Mouse (Mus musculus) kidney, postnatal 4 days (tissue): ENCODE data around the gene H1fx.
A peak's percentile ranks its signal among the peaks of the same experiment; 100 is the strongest.
"Not testable (repeated sequence)": the region's sequence is repeated elsewhere in the genome, so short reads cannot be mapped to it uniquely, and the experiment has no call there.

Source experiments
- DNase-seq, 2 experiments: peaks; one replicate each; pipeline ENCODE4 v3.0.0; 2021; ENCODE audit warnings: mixed read lengths in 2 of 2

The H1fx gene

GRCm38 (mm10) chr6:87981547-87982256, at the start of gene H1fx:
Gene H1fx (minus strand): TSS chr6:87981637.
- peak; percentile 91 to 92 for DNase-seq

- DNase-seq: no peak
These were observed 49.0 kb upstream of the H1fx start for GRCm38 (mm10) chr6:88030432-88030831.

DNA sequence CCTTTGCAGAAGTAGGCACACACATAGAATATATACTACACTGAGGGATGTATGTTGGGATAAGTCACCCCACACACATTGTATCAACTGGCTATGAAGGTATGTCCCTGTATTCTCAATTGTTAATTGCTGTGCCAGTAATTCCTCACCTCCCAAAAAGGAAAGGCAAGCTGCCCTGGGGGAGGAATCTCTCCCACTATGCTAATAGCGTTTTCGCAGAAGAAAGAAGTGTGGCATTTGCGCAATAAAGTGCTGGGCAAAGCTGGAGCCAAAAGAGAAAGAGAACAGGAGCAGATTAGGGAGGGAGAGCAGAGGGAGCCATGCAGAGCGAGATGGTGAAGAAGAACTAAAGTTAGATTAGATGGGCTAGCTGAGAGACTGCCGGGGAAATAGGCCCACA, 46.0 kb upstream of the H1fx start:
- no peak for DNase-seq

DNA sequence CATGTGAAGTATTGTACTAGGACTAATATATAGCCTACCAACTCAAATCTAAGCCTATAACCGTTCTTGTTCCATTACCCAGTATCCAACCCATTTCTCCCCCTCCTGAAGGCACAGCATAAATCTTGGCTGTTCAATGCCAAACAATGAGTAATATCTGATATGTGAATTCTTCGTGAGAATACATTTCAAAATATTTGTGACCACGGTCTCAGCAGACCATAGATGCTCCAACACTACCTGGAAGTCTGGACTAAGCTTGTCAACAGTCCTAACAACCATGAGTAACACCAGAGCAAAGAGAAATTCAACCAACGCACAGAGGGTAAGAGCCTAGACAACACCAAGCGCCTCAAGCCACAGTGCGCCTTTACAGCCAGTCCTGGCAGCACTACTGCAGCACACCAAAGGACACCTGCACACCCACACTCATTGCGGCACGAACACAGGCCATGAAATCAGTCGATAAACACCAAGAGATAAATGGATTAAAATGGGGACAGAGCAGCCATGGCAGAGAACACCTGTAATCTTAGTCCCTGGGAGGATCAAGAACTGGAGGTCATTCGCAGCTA, 42.0 kb upstream of the H1fx start:
- no peak for DNase-seq

GRCm38 (mm10) chr6:88019154-88019553, 37.7 kb upstream of the H1fx start:
- no peak for DNase-seq

DNA sequence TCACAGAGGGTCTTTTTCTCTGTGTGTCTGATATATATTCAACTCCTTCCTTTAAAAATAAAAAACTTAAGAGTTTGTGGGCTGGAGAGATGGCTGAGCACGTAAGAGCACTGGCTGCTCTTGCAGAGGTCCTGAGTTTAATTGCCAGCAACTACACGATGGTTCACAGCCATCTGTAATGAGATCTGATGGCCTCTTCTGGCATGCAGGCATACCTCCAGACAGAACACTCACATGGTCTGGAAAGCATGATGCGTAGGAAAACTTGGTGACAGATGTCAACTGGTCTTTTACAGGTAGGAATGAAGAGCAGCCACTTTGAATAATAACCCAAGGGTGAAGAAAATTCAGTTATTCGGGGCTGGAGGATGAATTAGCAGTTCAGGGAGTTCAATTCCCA, 36.4 kb upstream of the H1fx start:
- no peak for DNase-seq

DNA sequence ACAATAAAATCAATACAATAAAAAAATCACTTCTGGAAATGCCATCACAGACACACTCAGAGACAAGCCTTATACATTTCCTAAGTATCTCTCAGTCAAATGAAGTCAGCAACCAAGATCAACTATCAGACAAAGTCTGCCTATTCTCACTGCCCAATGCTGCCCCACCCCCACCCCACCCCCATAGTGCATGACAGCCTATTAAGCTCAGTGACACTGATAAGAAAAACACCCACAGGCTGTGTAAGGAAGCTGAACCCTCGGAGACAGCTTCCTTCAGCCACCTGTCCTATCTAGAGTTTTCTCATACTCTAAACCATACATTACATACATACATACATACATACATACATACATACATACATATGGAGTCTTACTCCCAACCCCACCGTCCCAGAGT, 34.4 kb upstream of the H1fx start:
- DNase-seq: no peak

DNA sequence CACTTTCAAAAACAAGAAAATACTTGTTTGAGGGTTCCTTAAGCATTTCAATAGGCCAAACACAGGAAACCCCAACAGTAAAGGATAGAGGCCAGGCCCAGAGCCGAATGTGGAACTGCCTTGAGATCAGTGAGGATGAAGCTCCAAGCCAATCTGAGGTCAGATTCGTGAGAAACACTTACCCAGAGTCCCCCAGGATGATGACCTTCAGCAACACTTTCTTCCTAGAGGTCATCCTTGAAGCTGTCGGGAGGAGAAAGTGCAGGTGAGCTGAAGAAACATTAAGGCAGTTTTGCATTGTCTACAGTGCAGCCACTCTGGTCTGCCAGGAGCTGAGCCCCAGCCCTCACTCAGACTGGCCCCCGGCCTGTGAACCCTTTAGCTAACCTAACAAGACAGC, 32.0 kb upstream of the H1fx start:
- DNase-seq: no peak

GRCm38 (mm10) chr6:88012601-88013000, 31.2 kb upstream of the H1fx start:
- no peak for DNase-seq

GRCm38 (mm10) chr6:88011106-88011505, 29.7 kb upstream of the H1fx start:
- peak; percentile 55 to 57 for DNase-seq

- DNase-seq: no peak
These were observed 27.8 kb upstream of the H1fx start for GRCm38 (mm10) chr6:88009209-88009608.

GRCm38 (mm10) chr6:88004773-88005172, 23.3 kb upstream of the H1fx start:
- DNase-seq: not testable (repeated sequence)

DNA sequence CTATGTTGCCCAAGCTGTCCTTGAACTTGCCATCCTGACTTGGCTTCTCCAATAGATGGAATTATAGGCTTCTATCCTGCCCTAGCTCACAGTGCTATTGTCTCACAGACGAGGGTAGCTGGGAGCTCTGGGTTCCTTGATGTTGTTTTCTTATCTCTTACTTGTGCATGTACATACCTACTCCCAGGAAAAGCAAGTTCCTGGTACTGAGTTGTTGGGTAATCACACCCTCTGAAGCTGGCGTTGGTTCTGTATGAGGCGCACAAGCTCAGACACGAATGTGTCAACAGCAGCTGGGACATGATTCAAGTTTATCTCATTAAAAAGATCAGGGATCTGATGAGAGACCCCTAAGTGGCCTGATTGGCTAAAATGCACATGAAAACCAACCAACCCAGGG, 22.0 kb upstream of the H1fx start:
- no peak for DNase-seq

DNA sequence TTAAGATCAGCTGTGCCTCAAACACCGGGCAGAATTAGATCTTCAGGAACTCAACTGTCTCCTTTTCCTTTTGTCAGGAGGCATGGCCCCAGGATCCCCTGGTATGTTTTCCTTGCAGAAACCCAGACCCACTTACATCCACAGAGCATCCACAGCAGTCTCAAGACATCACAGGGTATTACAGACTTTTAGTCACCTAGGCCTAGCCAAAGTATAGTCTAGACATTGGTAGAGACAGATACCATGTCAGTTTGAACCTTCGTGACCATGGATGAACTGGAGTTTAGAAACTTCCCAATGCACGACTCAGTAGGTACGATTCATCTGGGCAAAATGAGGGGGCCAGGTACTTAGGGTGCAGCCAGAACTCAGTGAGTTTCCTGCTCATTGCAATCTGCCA, 16.9 kb upstream of the H1fx start:
- DNase-seq: no peak

DNA sequence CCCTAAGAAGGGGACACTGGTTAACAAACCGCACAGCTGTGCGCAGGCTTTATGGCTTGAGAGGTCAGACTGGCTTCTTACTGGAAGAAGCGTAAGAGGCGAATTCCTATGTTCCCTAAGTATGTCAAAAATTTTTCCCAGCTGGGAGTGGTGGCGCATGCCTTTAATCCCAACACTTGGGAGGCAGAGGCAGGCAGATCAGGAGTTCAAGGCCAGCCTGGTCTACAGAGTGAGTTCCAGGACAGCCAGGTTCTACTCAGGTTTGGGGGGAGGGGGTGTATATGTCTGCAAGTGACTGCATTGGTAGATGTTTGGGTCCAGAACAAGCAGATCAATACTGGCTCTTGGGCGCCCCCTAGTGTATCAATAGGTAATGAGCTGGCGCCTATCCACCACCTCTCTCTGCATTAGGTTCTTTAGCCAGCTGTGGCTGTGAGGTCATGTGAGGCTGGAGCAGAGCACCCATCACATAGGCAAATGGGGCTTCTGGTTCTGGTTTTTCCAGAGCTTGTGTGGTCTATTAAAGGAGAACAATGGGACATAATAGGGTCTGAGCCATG, 16.3 kb upstream of the H1fx start:
- peak; percentile 82 to 83 for DNase-seq

- peak; percentile 41 to 60 for DNase-seq
These were observed 15.2 kb upstream of the H1fx start for GRCm38 (mm10) chr6:87996606-87997005.

GRCm38 (mm10) chr6:87995519-87995918, 14.1 kb upstream of the H1fx start:
- DNase-seq: no peak

DNA sequence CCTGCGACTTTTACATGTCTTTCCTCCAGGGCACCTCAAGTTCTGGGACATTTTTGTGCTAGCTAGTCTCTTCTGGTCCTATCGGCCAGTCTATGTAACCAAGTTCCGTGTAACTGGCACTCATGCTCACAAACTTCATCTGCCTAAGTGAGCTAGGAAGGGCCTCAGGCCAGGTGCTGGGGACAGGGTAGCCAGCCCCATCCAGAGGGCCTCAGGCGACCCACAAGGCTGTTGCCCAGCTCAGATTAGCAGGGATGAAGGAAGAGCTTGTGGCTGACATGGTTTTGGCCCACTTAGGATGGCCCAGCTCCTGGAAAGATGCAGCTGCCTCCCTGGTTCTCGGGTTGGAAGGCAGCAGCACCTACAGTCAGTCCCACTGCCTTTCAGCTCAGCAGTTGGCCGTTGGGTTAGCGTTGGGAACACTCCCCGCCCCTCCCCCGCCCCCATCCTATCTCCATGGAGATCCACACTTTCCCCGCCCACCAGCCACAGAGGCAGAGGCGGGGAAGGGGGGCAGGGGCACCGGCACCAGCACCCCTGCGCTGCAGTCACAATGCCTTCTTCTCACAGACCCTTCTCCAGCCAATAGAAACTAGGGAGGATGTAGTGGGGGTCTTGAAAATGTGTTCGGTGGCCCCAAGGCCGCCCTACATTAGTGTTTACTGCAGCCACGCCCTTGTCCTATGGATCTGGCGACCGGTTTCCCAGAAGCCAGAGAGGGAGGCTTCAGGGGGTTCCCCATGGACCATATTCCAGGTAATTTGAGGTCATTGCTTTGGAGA, 12.5 kb upstream of the H1fx start:
- DNase-seq: peak; percentile 64 to 77

DNA sequence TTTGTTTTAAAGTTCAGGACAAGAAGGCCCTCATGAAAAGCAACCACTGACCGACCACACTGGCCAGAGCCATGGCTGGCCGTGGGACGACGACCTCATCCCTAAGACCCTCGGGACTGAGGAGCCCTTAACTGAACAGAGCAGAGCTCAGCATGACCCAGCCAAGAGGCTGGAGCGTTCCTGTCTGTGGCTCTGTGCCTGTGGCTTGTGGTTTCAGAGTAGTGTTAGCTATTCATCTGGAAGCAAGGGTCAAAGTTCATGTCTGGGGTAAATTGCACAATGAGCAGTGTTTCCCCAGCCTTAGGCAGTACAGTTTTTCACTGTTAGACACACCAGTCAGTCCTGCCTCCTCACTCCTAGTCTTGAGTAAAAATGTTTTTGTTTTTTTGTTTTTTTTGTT, 11.3 kb upstream of the H1fx start:
- peak; percentile 48 to 62 for DNase-seq

- DNase-seq: no peak
These were observed 10.4 kb upstream of the H1fx start for GRCm38 (mm10) chr6:87991886-87992285.

DNA sequence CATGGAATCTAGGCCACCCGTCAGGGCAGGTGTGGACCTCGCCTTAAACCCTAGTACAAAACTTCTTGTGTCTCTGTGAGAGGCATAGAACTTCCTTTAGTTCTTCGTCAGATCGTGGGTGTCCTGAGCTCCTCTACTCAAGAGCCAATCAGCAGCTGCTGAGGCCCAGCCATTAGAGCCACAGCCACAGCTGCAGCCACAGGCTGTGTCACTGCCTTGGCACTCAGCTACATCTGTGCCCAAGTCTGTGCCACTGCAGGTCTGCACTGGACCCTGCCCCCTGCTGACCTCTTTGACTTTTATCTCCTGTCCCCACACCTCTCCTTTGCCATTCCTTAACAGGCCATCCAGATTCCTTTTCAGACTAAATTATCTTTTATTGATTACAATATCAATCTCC, 9.8 kb upstream of the H1fx start:
- no peak for DNase-seq

DNA sequence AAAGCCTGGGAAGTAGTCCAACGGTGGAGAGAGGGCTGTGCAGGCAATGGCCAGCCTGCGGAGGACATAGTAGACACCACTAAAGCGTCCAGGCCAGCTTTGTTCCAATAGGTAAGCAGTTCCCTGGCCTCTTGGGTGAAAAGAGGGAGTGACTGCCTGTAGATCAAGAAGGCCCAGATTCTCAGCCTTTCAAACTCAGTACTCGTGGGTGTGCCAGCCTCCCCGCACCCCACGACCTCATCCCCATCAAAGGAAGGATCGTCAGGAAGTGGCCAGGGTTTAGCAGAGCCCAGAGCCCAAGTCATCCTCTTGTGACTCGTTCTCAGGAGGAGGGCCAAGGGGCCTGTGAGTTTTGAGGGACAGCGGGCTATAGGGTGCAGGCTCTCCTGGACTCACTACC, 1.1 kb upstream of the H1fx start:
- no peak for DNase-seq

DNA sequence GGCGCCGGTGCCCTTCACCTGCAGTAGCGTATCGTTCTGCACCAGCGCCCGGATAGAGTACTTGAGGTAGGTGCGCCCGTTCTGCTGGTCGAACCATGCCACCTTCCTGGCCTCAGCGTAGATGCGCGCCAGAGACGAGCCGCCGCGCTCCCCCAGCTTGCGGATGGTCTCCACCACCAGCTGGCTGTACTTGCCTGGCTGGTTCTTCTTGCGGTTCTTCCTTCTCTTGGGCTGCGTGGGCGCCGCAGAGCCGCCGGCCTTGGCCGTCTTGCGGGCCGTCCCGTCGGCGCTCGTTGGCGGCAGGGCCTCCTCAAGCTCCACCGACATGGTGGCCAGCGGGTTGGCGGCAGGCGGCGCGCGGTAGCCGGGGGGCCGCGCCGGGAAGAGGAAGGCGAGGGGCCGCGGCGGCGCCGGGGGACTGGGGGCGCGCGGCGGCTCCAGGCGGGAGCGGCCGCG, 379 bp downstream of the H1fx start:
- peak; percentile 59 to 70 for DNase-seq
